In genomic region chr7:101261941-101262546, GRCm38 (mm10) we compare ENCODE assay signal across 15 mouse cellular contexts.
"Had no signal": no experiment of that assay in that cellular context is flagged by ENCODE, and none has a peak within 500 bp of the region (broad histone marks: within the 10 kb centered on the region; RNA-seq: fewer than 3 reads in every experiment).

No protein-coding gene starts in this region.

- H3K9me3 ChIP-seq: kidney, embryonic 15.5 days; limb, embryonic 12.5 days; liver, embryonic 13.5 days; lung, embryonic 15.5 days; midbrain, embryonic 12.5 days; stomach, embryonic 15.5 days had no signal

- H3K27ac ChIP-seq: kidney, embryonic 15.5 days; limb, embryonic 12.5 days; liver, embryonic 13.5 days; lung, embryonic 15.5 days; midbrain, embryonic 12.5 days; stomach, embryonic 15.5 days had no signal

- DNase-seq: kidney, adult 2 months; kidney, postnatal 25 days; layer of hippocampus, postnatal 36 days; liver; liver, embryonic 13.5 days; liver, postnatal 0 days; lung, postnatal 14 days; right cerebral cortex, postnatal 14 days; thymus, postnatal 4 days had no signal

- H3K4me1 ChIP-seq: kidney, embryonic 15.5 days; limb, embryonic 12.5 days; midbrain, embryonic 12.5 days; stomach, embryonic 15.5 days had no signal

- H3K27me3 ChIP-seq: kidney, embryonic 15.5 days; limb, embryonic 12.5 days; liver, embryonic 13.5 days; lung, embryonic 15.5 days; midbrain, embryonic 12.5 days; stomach, embryonic 15.5 days had no signal

- H3K9ac ChIP-seq: kidney, embryonic 15.5 days; limb, embryonic 12.5 days; liver, embryonic 13.5 days; liver, postnatal 0 days; lung, embryonic 15.5 days; midbrain, embryonic 12.5 days; stomach, embryonic 15.5 days had no signal

- H3K4me3 ChIP-seq: kidney, embryonic 15.5 days; limb, embryonic 12.5 days; liver, embryonic 13.5 days; lung, embryonic 15.5 days; midbrain, embryonic 12.5 days; stomach, embryonic 15.5 days had no signal

- H3K4me2 ChIP-seq: kidney, embryonic 15.5 days; limb, embryonic 12.5 days; liver, embryonic 13.5 days; lung, embryonic 15.5 days; midbrain, embryonic 12.5 days; stomach, embryonic 15.5 days had no signal

- ATAC-seq: liver, postnatal 0 days; midbrain, embryonic 16.5 days had no signal
